Mouse (Mus musculus): Measurements from ENCODE around the gene 1700001P01Rik. TPM values are rescaled to one million over a fixed set of nuclear protein-coding genes. Genes with fewer than 3 reads are reported as not detected.
"Not testable (repeated sequence)": the region's sequence is repeated elsewhere in the genome, so short reads cannot be mapped to it uniquely, and the experiment has no call there.

1700001P01Rik gene
- polyA plus RNA-seq, 3 experiments from 2014 or later: 0.56 TPM; not detected in 2

GRCm38 (mm10) chr11:97744063-97744717 is 31.5 kb downstream of the 1700001P01Rik start, which contains the start of gene Pip4k2b:
Pip4k2b (minus strand) TSS chr11:97744704.
- ATAC-seq: no peak

- no peak for ATAC-seq
These were observed 32.3 kb downstream of the 1700001P01Rik start for GRCm38 (mm10) chr11:97743423-97743822.

- no peak for ATAC-seq
These were observed 33.1 kb downstream of the 1700001P01Rik start for GRCm38 (mm10) chr11:97742591-97742990.

DNA sequence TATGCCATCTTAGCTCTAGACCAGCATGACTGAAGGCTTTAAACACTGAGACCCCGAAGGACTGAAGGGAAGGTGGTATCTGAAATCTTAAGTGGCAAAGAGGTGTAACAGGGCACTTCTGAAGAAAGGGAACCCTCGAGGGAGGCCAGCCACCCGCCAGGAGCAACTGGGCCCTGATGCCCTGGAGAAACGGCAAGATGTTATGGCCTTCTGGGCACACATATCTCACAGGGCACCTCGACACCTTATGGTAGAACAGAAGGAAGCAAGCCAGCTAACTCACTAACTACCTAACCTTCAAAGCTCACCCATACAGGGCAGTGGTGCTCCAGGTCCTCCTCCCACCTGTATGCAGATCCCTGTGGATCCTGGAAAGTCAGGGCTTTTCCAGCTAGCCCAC is 33.6 kb downstream of the 1700001P01Rik start:
- no peak for ATAC-seq

DNA sequence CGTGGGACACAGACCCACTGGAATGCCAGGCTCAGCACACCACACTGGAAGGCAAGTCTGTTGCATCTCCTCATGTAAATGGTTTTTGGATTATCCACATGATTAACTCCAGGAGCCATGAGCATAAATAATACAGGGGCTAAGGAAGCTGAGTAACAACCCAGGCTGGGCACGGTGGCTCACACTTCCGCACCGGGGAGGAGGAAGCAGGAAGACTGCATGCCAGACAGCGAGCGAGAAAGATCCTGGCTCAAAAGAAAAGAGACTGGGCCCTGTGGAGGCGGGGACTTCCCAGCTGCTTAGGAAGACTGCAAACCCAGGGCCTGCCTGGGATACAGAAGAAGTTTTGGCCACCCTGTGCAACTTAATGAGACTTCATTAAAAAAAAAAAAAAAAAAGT is 35.5 kb downstream of the 1700001P01Rik start:
- ATAC-seq: no peak

- ATAC-seq: no peak
These were observed 36.6 kb downstream of the 1700001P01Rik start for GRCm38 (mm10) chr11:97739155-97739554.

DNA sequence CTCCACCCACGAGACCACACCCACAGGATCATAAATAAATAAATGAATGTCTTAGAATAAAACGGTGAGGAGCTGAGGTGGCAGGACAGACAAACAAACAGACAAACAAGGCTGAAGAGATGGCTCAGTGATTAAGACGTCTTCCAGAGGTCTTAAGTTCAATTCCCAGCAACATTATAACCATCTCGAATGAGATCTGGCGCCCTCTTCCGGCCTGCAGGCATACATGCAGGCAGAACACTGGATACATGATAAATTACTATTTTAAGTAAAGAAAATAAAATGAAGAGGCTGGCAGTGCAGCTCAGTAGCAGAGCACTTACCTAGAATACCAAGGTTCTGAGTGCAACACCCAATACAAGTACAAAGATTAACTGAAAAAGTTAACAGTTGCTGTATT is 37.0 kb downstream of the 1700001P01Rik start:
- ATAC-seq: no peak

- no peak for ATAC-seq
These were observed 38.1 kb downstream of the 1700001P01Rik start for GRCm38 (mm10) chr11:97737600-97737999.

- no peak for ATAC-seq
These were observed 39.1 kb downstream of the 1700001P01Rik start for GRCm38 (mm10) chr11:97736645-97737044.

DNA sequence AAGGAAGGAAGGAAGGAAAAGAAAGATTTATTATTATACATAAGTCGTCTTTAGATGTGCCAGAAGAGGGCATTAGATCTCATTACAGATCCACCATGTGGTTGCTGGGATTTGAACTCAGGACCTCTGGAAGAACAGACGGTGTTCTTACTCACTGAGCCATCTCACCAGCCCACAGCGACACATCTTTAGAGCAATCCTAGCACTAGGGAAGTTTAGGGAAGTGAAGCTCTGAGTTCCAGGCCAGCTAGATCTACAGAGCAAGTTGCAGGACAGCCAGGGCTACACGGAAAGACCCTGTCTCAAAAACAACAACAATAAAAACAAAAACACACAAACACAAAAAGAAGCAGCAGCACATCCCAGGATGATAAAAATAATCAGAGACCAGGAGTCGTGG is 40.9 kb downstream of the 1700001P01Rik start:
- not testable (repeated sequence) for ATAC-seq

- ATAC-seq: no peak
These were observed 42.0 kb downstream of the 1700001P01Rik start for GRCm38 (mm10) chr11:97733689-97734088.

DNA sequence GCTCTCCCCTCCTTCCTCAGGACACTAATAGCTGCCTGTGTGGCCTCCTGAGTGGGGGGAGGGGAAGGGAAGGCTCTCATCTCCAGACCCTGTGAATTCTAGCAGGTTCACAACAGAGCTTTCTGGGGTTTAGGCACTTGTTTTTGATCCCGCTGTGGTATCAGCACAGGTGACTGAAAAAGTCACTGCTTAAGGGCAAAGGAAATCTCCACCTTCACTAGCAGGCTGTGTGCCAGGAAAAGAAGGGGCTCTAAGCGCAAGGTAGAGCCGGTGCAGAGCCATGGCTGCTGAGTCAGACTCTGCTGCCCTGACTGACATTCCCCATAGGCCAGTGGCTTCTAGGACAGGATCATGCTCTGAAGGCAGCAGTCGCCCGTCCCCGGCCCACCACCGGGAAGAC is 47.0 kb downstream of the 1700001P01Rik start:
- peak; percentile 51 for ATAC-seq

DNA sequence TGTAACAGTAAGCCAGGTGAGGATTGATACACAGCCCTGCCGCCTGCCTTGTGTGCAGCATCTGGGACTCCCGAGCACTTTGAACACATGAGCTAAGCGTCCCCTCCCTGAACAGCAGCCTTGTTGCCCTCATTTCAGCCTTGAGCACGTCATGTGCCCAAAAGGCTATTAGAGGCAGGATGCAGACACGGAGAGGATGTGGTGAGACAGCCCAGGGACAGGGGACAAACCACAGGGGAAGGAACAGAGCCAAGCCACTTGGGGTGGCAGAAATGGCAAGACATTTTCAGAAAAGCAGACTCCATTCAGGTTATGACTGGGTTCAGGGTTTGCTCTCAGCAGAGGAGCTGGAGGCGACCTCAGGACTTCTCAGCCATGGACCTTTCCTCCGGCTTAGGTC is 47.4 kb downstream of the 1700001P01Rik start:
- ATAC-seq: peak; percentile 98

DNA sequence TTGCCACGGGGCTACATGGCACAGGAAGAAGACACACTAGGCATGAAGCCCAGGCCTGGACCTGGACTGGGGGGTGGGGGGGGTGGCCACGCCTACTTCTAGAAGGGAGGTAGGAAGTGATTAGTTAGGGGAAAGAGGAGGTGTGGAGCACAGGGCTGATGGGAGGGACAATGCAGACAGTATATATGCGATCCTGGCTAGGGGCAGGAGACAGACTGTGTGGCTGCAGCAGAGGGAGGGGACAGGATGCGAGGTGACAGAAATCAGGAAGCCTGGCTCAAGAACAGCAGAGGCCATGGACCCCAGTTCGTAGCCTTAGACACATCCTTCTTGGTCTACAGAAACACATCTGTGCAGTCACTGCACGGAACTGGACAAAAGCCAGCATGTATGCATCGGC is 52.0 kb downstream of the 1700001P01Rik start:
- no peak for ATAC-seq

Other genes starting within 250 kb of the 1700001P01Rik start
- gene Srcin1, start 199.7 kb downstream of the 1700001P01Rik start, polyA plus RNA-seq (2017; shearing (Covaris generic)): not detected
- gene Epop, start 146.2 kb downstream of the 1700001P01Rik start, polyA plus RNA-seq (2017; shearing (Covaris generic)): under 1 TPM; 0.24 to 0.48 (median 0.45) TPM
- gene Mllt6, start 112.5 kb downstream of the 1700001P01Rik start, polyA plus RNA-seq (2017; shearing (Covaris generic)): 10 to 100 TPM; 13.4 to 17.0 (median 14.6) TPM
- 100 to 1,000 TPM in 1 of 3 experiments, 10 to 100 TPM in 2; 69.0 to 129 (median 86.9) TPM for gene Cisd3, start 90.1 kb downstream of the 1700001P01Rik start, polyA plus RNA-seq (2017; shearing (Covaris generic))
- gene Pcgf2, start 75.4 kb downstream of the 1700001P01Rik start, polyA plus RNA-seq (2017; shearing (Covaris generic)): 1 to 10 TPM; 4.6 to 6.9 (median 5.4) TPM
- 100 to 1,000 TPM; 461 to 576 (median 475) TPM for gene Psmb3, start 72.5 kb downstream of the 1700001P01Rik start, polyA plus RNA-seq (2017; shearing (Covaris generic))
- 1 to 10 TPM; 2.4 to 2.9 (median 2.6) TPM for gene Pip4k2b, start 31.2 kb downstream of the 1700001P01Rik start, polyA plus RNA-seq (2017; shearing (Covaris generic))
- gene Cwc25, start 9.4 kb downstream of the 1700001P01Rik start, polyA plus RNA-seq (2017; shearing (Covaris generic)): 10 to 100 TPM; 23.0 to 28.1 (median 23.0) TPM
- 1,000 to 10,000 TPM in 2 of 3 experiments, 100 to 1,000 TPM in 1; 686 to 1,148 (median 1,072) TPM for gene Rpl23, start 6.5 kb upstream of the 1700001P01Rik start, polyA plus RNA-seq (2017; shearing (Covaris generic))
- gene Lasp1, start 23.1 kb upstream of the 1700001P01Rik start, polyA plus RNA-seq (2017; shearing (Covaris generic)): 10 to 100 TPM; 38.6 to 64.7 (median 40.7) TPM
- gene B230217C12Rik, start 64.9 kb upstream of the 1700001P01Rik start, polyA plus RNA-seq (2017; shearing (Covaris generic)): 1 to 10 TPM; 2.1 to 3.0 (median 2.3) TPM
- 1 to 10 TPM in 1 of 3 experiments, under 1 TPM in 1, not detected in 1; 0.54 to 1.0 TPM for gene Fbxo47, start 108.2 kb upstream of the 1700001P01Rik start, polyA plus RNA-seq (2017; shearing (Covaris generic))
- gene Plxdc1, start 210.5 kb upstream of the 1700001P01Rik start, polyA plus RNA-seq (2017; shearing (Covaris generic)): 1 to 10 TPM; 1.1 to 8.5 (median 2.2) TPM
- 10 to 100 TPM; 43.8 to 60.5 (median 53.2) TPM for gene Arl5c, start 220.3 kb upstream of the 1700001P01Rik start, polyA plus RNA-seq (2017; shearing (Covaris generic))
- gene Cacnb1, start 247.1 kb upstream of the 1700001P01Rik start, polyA plus RNA-seq (2017; shearing (Covaris generic)): 1 to 10 TPM; 1.5 to 2.7 (median 2.4) TPM